Mouse (Mus musculus): Measurements from ENCODE around the gene Slf2. TPM values are rescaled to one million over a fixed set of nuclear protein-coding genes. Genes with fewer than 3 reads are reported as not detected.

Gene Slf2
- 10 to 100 TPM; 30.8 to 34.0 TPM for total RNA-seq (2021)
- long read RNA-seq, experiment 1, partial matches to known transcripts = 2 of 7 reads
- long read RNA-seq, experiment 1, other reads (novel, unspliced or antisense) = 3 of 7 reads
- long read RNA-seq, experiment 2, full-length matches to known transcripts = 2 of 6 reads
- long read RNA-seq, experiment 2, partial matches to known transcripts = 2 of 6 reads
- long read RNA-seq, experiment 2, other reads (novel, unspliced or antisense) = 2 of 6 reads

- peak; percentile 99 for DNase-seq (ENCODE audit: low spot score in 2 of 2)
Observed at GRCm38 (mm10) chr19:44930744-44931453, at the start of gene Slf2. Gene Slf2 (plus strand): TSS chr19:44931151.

DNA sequence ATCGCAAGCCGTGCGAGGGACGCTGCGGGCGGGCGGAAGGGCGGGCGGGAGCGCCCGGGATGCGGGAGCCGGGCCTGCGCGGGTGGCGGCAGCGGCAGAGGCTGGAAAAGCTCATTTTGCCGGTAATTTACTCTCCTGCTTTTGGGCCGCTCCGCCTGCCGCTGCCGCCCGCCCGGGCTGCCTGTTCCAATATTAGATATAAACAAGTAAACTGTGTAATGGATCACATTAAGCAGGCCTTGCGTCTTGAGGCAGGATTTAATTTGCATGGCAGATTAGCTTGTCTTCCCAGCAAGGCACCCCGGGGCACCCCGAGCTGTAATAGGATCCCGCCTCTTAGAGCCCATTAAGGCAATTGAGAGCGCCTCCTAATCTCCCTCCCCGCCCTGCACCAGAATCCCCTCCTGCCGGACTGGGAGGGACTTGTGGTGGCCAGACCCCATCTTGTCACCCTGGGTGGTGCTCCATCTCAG lies 48.4 kb upstream of the Slf2 start:
- peak in 1 of 2 experiments; percentile 22 for DNase-seq (ENCODE audit: low spot score in 2 of 2)

DNA sequence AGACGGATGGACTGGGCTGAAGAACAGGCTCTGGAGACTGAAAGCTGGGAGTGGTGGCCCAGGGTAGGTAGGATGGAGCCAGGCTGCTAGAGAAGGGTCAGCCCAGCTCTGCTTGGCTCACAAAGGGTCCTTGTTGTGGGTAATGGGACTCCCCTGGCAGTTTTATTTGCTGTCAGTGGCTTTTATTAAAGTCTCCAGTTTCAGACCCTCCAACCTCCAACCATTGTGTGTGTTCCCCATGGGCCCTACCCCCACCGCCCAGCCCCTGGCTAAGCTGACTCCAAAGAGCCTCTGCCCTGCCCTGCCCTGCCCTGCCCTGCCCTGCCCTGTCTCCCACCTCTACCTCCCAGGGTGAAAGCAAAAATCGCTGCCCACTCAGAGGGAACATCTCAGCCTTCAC lies 46.6 kb upstream of the Slf2 start:
- DNase-seq (ENCODE audit: low spot score in 2 of 2) = no peak

DNA sequence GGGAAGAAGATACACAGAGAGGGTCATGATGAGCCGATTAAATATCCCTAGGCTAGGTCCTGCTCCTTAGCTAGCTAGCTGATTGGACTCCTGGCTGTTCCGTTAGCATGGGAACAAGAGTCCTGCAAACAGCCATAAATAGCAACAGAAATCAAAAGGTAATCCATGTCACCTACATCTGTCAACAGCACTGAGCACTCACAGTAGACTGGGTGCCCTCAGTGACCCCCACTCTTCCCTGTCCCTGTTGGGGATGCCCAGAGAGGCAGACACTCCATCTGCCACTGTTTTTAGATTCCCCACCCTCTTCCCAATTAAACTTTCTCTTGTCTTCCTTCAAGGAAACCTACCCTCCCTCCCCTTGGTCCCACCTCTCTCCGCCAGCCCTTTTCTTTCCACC lies 44.5 kb upstream of the Slf2 start:
- no peak for DNase-seq (ENCODE audit: low spot score in 2 of 2)

DNA sequence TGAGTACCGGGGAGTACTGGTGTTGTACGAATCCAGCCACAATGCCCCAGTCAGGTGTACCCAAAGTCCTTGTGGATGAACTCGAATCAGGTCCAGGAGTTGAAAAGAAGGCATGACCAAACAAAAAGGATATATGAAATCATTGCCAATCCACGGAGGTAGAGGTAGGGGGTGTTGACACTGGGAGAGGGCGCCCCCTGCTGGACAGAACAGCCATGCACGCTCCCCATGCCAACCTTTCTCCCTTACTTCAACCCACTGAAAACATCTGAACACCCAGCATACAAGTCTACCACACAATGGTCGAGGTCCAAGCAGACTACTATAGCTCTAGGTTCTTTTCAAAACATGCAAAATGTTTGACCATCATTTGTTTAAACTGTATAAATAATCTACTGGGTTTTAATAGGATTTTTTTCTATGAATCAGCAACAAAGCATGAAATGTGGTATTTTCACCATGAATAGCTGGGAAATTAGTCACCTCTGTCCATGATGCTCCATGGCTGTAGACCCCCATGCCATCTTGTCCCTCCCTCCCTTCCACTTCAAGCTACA lies 43.2 kb upstream of the Slf2 start:
- peak in 1 of 2 experiments; percentile 43 for DNase-seq (ENCODE audit: low spot score in 2 of 2)

DNA sequence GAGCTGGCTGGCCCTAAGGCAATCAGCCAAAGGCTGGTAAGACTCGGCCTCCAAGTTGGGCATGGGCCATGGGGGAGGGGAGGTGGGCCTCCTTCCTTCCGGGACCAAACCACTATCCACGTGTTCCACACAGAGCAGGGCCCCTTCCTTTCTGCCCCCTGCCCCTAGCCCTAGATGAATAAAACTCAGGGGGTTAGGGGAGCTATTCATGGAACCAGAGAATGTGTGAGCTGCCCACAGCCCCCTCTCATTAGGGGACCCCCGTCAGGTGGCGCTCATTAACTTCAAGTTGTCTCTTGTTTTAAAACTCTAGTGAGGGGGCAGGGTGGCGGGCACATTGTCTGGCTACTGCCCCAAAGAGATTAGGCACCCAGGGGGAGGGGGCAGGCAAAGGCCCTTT lies 41.4 kb upstream of the Slf2 start:
- no peak for DNase-seq (ENCODE audit: low spot score in 2 of 2)

- DNase-seq (ENCODE audit: low spot score in 2 of 2) = no peak
Observed at GRCm38 (mm10) chr19:44891446-44891845, 39.5 kb upstream of the Slf2 start.

GRCm38 (mm10) chr19:44893231-44893871 lies 37.6 kb upstream of the Slf2 start:
- peak in 1 of 2 experiments; percentile 40 for DNase-seq (ENCODE audit: low spot score in 2 of 2)

DNA sequence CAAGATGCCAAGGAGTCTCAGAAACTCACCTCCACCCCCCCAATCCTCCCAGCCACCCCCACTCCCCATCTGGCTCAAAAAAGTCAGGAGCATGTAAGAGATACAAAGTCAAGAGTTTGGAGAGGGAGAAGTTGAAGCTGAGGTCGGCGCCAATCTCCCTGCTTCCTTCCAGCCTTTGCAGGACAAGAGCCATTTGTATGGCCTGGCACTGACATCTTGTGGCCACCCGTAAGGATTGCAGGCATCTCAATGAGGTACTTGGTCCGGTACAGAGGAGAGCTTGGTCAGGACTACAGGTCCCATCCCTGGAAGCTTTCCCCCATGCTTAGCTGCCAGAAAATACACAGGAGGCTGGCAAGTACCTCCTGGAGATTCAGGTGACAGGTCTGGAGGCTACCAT lies 35.7 kb upstream of the Slf2 start:
- peak in 1 of 2 experiments; percentile 80 for DNase-seq (ENCODE audit: low spot score in 2 of 2)

- DNase-seq (ENCODE audit: low spot score in 2 of 2) = no peak
Observed at GRCm38 (mm10) chr19:44896450-44896849, 34.5 kb upstream of the Slf2 start.

DNA sequence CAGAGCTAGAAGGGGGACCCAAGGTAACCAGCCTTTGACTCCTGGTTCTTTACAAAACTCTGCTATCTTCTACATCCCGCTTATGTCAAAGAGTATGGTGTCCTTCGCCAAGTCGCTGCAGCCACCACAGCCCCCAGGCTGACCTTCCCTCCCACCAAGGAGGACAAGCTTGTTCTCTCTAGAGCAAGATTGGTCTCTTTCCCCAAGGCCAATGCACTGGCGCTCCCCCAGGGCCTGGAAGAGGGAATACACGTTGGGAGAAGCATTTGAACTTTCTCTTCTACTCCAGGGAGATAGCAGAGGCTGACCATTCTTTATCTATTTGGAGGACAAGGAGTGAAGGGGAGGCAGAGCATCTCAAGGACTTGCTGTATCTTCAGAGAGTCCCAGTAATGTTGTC lies 33.4 kb upstream of the Slf2 start:
- DNase-seq (ENCODE audit: low spot score in 2 of 2) = no peak

GRCm38 (mm10) chr19:44898646-44899045 lies 32.3 kb upstream of the Slf2 start:
- DNase-seq (ENCODE audit: low spot score in 2 of 2) = no peak

GRCm38 (mm10) chr19:44899104-44899793 lies 31.7 kb upstream of the Slf2 start:
- DNase-seq (ENCODE audit: low spot score in 2 of 2) = no peak

DNA sequence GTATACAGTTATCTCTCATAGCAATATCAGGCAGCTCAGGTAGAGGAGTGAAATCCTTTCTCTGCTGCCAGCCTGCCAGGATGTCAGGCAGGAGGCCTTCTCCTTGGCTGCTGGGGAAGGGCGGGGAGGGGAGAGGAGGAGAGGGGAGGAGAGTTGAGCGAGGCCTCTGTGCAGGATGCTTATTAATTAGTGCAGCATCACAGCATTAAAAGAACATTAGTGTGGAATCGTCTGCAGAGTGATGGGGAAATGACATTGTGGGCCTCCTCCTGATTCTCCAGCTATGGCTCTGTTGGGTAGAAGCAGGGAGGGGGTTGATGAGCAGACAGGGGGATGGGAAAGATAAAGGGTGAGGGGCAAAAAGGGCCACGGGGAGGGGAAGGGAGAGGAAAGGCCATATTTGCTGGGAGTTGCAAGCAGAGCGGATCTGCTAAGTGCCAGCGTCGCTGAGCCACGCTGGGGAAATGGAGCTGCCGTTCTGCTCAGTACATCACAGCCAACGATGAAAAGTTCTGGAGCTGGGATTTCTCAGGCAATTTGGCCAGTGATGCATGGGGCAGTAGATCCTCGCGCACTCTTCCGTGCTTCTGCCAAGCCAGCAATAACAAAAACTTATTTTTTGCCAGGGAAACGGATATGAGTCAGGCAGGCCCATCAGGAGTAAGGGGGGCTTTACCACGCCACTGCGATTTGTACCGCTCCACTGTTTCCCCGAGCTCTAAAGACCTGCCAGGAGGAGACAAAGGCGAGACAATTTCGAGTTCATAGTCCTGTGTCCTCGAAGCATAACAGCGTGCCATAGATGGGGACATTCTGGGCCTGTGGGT lies 30.8 kb upstream of the Slf2 start:
- DNase-seq (ENCODE audit: low spot score in 2 of 2) = peak in 1 of 2 experiments; percentile 18

DNA sequence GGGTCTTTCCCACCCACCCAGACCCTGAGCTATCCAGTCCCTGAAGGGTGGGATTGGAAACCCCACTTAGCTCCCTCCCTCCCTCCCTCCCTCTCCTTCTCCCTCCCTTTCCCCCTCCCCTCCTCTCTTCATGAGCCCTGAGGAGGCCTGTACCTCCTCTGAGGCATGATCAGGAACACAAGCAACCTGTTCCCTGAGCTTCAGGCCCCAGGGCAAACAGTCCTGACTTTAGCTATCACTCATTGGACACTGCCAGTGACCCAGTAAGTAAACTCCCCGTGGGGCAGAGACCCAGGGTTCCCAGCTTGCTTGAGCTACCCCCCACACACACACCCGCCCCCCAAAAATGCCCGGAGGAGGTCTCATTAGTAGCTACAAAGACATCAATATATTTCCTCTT lies 29.9 kb upstream of the Slf2 start:
- DNase-seq (ENCODE audit: low spot score in 2 of 2) = no peak

DNA sequence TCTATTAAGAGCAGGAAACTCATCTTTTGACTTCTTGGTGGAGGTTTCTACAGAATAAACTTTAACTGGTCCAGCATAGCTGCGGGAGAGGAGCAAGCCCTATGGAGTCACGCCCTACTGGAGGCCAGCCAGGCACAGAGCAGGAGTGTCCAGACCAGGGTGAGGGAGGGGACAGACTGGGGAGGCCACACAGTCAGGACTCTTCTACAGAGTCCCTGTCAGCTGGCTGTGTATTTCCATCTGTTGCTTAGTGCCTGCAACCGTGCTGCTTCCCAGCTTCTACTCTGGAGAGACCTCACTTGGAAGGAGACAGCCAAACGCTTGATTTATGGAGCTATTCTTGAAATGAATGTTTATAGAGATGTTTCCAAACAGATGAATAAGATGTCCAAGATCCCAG lies 28.6 kb upstream of the Slf2 start:
- no peak for DNase-seq (ENCODE audit: low spot score in 2 of 2)

DNA sequence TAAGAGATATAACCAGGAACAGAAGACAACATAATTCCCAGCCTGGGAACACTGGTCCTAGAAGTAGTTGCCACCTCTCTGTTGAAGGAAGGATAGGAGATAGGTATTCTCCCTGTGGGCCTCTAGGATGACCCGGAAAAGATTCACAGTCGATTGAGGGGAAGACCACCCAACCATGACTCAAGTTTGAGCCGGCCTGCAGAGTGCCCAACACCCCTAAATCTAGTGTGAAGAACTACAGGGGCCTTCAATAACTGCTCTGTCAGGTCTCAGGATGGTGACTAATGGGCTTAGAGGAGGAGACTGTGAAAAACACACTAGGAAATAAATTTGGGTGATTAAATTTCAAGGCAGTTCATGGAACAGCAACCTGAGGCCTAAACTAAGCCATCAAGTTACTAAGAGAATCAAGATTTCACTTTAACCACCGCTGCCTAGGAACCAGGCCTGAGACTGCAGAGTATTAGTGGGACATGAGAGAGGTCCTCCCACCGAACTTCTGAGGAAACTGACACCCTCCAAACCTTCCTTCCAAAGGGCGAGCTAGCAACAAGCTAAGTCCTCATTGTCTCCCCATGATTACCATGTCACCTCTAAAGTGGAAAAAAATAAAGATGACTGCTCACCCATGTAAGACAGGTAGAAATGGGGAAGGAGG lies 27.5 kb upstream of the Slf2 start:
- no peak for DNase-seq (ENCODE audit: low spot score in 2 of 2)

GRCm38 (mm10) chr19:44904141-44904720 lies 26.7 kb upstream of the Slf2 start:
- no peak for DNase-seq (ENCODE audit: low spot score in 2 of 2)

- DNase-seq (ENCODE audit: low spot score in 2 of 2) = no peak
Observed at GRCm38 (mm10) chr19:44905316-44905715, 25.6 kb upstream of the Slf2 start.
